Mouse (Mus musculus) thymus, adult 18-20 months (tissue): ENCODE measurements around the gene Gm10662.
"Not testable (repeated sequence)": the region's sequence is repeated elsewhere in the genome, so short reads cannot be mapped to it uniquely, and the experiment has no call there.

Experiments
- DNase-seq, 2 experiments: peaks; one replicate each; pipeline ENCODE4 v3.0.0; 2022; ENCODE audit warnings: mixed read lengths in 2 of 2

The Gm10662 gene

DNA sequence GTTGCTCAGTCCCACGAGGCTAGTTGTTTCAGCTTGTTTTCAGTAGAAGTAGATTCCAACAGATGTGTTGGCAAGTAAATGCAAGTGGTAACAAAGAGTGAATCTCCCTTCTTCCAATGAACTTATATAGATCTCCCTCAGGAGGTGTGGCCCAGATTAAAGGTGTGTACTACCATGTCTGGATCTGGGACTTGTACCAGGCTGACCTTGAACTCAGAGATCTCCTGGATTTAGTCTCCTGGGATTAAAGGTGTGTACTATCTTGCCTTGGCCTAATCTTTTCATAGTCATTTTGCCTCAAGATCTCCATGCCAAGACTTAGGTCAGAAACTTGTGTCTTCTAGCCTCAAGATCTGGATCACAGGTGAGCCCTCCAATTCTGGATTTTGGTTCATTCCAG, at the start of gene Gm10662:
TSS of gene Gm10662 (minus strand) at position 101 of the 400 bp plus-strand sequence.
- not testable (repeated sequence) for DNase-seq

- not testable (repeated sequence) for DNase-seq
Measured at GRCm38 (mm10) chr7:23163505-23163904, 19.2 kb upstream of the Gm10662 start.
